Mouse (Mus musculus) erythroblast, embryonic 14.5 days (primary cell): ENCODE results near the gene Rab40c. TPM values are rescaled to one million over a fixed set of nuclear protein-coding genes. Genes with fewer than 3 reads are reported as not detected.

Source experiments
- H3K27me3 ChIP-seq: 2 replicates; pipeline ENCODE4 v1.6.1; 2012; ENCODE audit warnings: inconsistent platforms; ENCODE audit not compliant: control insufficient read depth
- H3K36me3 ChIP-seq: 2 replicates; pipeline ENCODE4 v1.6.1; 2012; ENCODE audit warnings: mild to moderate bottlenecking, inconsistent platforms; ENCODE audit not compliant: control insufficient read depth
- H3K4me1 ChIP-seq: 2 replicates; pipeline ENCODE4 v1.6.1; 2012; ENCODE audit warnings: inconsistent platforms; ENCODE audit not compliant: control insufficient read depth
- H3K4me3 ChIP-seq: replicated peaks from 2 replicates; pipeline ENCODE3; 2012; ENCODE audit warnings: moderate library complexity, mild to moderate bottlenecking, inconsistent platforms
- H3K9me3 ChIP-seq: 2 replicates; pipeline ENCODE4 v1.6.1; 2012; ENCODE audit warnings: low read length, inconsistent platforms, mixed read lengths; ENCODE audit not compliant: control insufficient read depth
- GATA1 ChIP-seq: IDR thresholded peaks from 2 replicates; pipeline ENCODE4 v1.6.1; 2012; ENCODE audit warnings: low read length, inconsistent platforms, mixed read lengths
- TAL1 ChIP-seq: IDR thresholded peaks from 3 replicates; pipeline ENCODE4 v1.6.1; 2012; ENCODE audit warnings: low read length, inconsistent platforms, mixed read lengths
- polyA plus RNA-seq: library from polyadenylated mRNA; stranded (reverse); fragments of >175 nt; gene quantifications from 2 replicates; pipeline ENCODE4 v1.2.3, GENCODE M21; 2012

The Rab40c gene
- polyA plus RNA-seq, 1 experiment = 0.68 TPM

- H3K4me1 ChIP-seq = peaks cover 69% of the 10 kb centered on the region
- H3K4me3 ChIP-seq = no peak overlapping the region
- H3K36me3 ChIP-seq = peaks cover 64% of the 10 kb centered on the region
- peaks cover 17% of the 10 kb centered on the region for H3K27me3 ChIP-seq
- no peaks in the 10 kb centered on the region; the same call in 1 of the 2 replicates for H3K9me3 ChIP-seq
- TF ChIP-seq TAL1 (no peak), GATA1 (no peak)
Observed at GRCm38 (mm10) chr17:25957586-25958051, 38.1 kb upstream of the Rab40c start.

DNA sequence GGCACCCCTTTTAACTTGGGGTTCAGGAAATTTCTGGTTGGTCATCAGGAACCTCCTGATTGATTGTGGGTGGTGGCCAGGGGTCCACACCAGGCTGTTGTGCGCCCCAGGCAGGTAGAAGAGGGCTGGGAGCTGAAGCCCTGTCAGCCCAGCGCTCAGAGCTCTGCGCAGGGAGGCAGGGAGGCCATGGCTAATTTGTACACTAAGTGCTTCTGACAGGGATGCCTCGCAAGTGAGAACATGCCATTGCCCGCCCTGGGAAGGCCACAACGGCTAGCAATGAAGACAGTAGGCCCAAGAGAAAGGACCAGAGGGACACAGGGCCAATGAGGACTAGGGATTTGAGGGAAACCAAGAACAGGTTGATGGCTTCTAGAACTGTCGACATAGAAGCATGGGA is 37.1 kb upstream of the Rab40c start:
- Histone ChIP-seq H3K9me3 (peaks cover 8% of the 10 kb centered on the region; the same call in 1 of the 2 replicates), H3K36me3 (peaks cover 55% of the 10 kb centered on the region), H3K27me3 (peaks cover 27% of the 10 kb centered on the region), H3K4me1 (peaks cover 68% of the 10 kb centered on the region), H3K4me3 (no peak overlapping the region)
- TF ChIP-seq TAL1 (no peak), GATA1 (no peak)

DNA sequence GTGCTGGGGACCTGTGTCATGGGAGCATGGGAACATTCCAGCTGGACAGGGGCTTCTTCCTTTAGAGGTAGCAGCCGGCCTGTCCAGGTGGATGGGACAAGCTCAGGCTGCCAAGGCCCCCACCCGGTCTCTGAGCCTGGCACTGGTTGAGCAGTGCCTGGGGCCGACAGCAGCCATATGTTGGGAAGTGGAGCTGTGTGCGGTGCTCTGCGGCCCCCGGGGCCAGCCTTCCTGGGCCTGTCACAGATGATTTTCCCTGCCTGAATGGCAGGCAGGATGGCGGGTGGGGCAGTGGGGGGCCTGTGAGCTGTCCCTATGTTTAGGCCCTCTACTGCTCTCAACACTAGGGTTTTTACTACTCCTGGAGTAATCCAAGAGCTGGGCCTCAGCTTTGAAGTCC is 36.7 kb upstream of the Rab40c start:
- Histone ChIP-seq H3K9me3 (peaks cover 13% of the 10 kb centered on the region; the same call in 1 of the 2 replicates), H3K4me1 (peaks cover 68% of the 10 kb centered on the region), H3K27me3 (peaks cover 32% of the 10 kb centered on the region), H3K36me3 (peaks cover 50% of the 10 kb centered on the region), H3K4me3 (no peak overlapping the region)
- no peak for TF ChIP-seq TAL1
- TF ChIP-seq GATA1 = no peak

DNA sequence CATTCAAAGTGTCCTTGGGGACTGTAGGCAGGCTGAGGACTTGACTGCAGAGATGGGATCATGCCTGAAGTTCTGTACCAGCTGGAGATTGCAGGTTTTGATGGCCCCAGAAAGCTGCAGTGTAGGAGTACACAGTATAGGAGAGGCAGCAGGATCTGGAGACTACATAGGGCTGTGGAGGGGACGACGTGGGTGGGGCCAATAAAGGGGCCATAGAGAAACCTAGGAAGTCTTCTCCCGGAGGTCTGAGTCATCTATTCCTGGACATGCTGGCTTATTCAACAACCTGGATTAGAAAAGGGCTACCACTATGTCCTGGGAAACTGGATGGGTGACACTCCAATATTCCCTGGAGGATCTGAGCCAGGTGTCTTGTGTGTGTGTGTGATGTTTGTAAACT is 36.2 kb upstream of the Rab40c start:
- peaks cover 36% of the 10 kb centered on the region for H3K27me3 ChIP-seq
- TF ChIP-seq TAL1 (no peak), GATA1 (no peak)
- peaks cover 46% of the 10 kb centered on the region for H3K36me3 ChIP-seq
- H3K4me1 ChIP-seq = peaks cover 67% of the 10 kb centered on the region
- no peak overlapping the region for H3K4me3 ChIP-seq
- H3K9me3 ChIP-seq = peaks cover 15% of the 10 kb centered on the region; the same call in 1 of the 2 replicates

DNA sequence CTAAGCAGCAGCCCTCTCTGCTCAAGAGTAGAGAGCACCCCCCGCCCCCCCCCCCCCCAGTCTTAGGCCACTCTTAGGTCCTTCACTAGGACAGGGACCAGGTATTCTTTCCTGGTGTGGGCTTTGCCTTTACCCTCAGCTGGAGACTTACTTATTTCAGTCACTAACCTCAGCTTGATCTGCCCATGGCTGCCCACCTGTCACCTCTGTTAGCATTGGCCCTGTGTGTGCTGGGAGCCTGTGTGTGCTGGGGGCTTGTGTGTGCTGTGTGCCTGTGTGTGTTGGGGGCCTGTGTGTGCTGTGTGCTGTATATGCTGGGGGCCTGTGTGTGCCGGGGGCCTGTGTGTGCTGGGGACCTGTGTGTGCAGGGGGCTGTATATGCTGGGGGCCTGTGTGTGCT is 35.1 kb upstream of the Rab40c start:
- H3K4me3 ChIP-seq = no peak overlapping the region
- TF ChIP-seq TAL1 (no peak), GATA1 (no peak)
- H3K36me3 ChIP-seq = peaks cover 36% of the 10 kb centered on the region
- peaks cover 47% of the 10 kb centered on the region for H3K27me3 ChIP-seq
- H3K4me1 ChIP-seq = peaks cover 63% of the 10 kb centered on the region
- H3K9me3 ChIP-seq = peaks cover 15% of the 10 kb centered on the region; the same call in 1 of the 2 replicates

DNA sequence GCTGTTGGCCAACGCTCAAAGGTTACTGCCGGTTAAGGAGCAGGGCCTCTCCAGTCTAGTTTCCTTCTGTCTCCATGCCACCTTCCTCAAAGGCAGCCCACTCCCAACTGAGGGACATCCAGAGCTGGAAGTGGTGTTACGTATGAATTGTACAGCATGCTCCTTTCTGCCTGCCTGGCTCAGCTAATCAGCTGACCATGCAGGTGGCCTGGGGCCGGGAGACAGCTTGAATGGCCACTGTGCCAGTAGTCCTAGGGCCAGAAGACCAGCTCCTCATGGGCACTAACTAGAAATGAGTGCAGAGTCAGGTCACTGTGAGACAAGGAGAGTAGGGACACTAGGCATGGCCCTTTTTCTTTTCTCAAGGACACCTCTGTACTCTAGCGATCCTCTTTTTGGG is 33.6 kb upstream of the Rab40c start:
- no peak for TF ChIP-seq GATA1
- no peak for TF ChIP-seq TAL1
- Histone ChIP-seq H3K27me3 (peaks cover 49% of the 10 kb centered on the region), H3K4me3 (no peak overlapping the region), H3K4me1 (peaks cover 53% of the 10 kb centered on the region), H3K36me3 (peaks cover 24% of the 10 kb centered on the region), H3K9me3 (peaks cover 15% of the 10 kb centered on the region; the same call in 1 of the 2 replicates)

- H3K9me3 ChIP-seq = peaks cover 15% of the 10 kb centered on the region; the same call in 1 of the 2 replicates
- peaks cover 20% of the 10 kb centered on the region for H3K36me3 ChIP-seq
- H3K4me3 ChIP-seq = peak within 1 kb of the TSS; percentile 51
- no peak for TF ChIP-seq GATA1
- no peak for TF ChIP-seq TAL1
- peaks cover 58% of the 10 kb centered on the region for H3K4me1 ChIP-seq
- peaks cover 49% of the 10 kb centered on the region for H3K27me3 ChIP-seq
Observed at GRCm38 (mm10) chr17:25951803-25952623, 32.5 kb upstream of the Rab40c start, which contains the start of gene A930017K11Rik. Gene A930017K11Rik, minus strand, starts transcription at chr17:25952565.

GRCm38 (mm10) chr17:25951225-25951802 is 31.8 kb upstream of the Rab40c start:
- Histone ChIP-seq H3K4me3 (peak overlapping the region; percentile 51), H3K9me3 (peaks cover 15% of the 10 kb centered on the region; the same call in 1 of the 2 replicates), H3K27me3 (peaks cover 49% of the 10 kb centered on the region), H3K4me1 (peaks cover 60% of the 10 kb centered on the region), H3K36me3 (peaks cover 18% of the 10 kb centered on the region)
- TF ChIP-seq GATA1 (no peak), TAL1 (no peak)

DNA sequence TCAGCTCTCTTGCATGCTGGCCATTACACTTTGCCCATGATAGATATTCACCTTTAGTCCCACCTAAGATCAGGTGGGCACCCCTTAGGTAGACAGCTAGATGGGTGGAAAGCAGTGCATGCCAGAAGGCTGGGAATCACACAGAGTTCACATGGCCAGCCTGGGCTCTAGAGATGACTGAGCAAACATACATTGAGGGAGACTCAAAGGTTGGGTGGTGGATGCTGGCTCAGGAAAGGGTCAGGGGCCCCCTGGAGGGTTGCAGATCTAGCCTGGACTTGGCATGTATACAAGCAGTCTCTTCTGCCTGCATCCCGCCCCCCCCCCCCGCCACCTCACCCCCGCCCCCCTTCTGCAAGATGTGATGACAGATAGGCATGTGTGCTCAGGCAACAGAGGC is 31.2 kb upstream of the Rab40c start:
- Histone ChIP-seq H3K27me3 (peaks cover 49% of the 10 kb centered on the region), H3K36me3 (peaks cover 18% of the 10 kb centered on the region), H3K4me1 (peaks cover 60% of the 10 kb centered on the region), H3K9me3 (peaks cover 15% of the 10 kb centered on the region; the same call in 1 of the 2 replicates), H3K4me3 (no peak overlapping the region)
- TF ChIP-seq GATA1 (no peak), TAL1 (no peak)
